Mouse (Mus musculus) embryo, embryonic 10 days (tissue): ENCODE results near the gene Clic1.
"Not testable (repeated sequence)": the region's sequence is repeated elsewhere in the genome, so short reads cannot be mapped to it uniquely, and the experiment has no call there.

ENCODE experiments used
- DNase-seq: peaks from one replicate; pipeline ENCODE4 v3.0.0-alpha.2; 2015; ENCODE audit warnings: low spot score

Clic1 gene

GRCm38 (mm10) chr17:35049561-35050016 is at the start of gene Clic1:
Gene Clic1, plus strand, starts transcription at chr17:35049966.
- peak; percentile 92 for DNase-seq

GRCm38 (mm10) chr17:35000717-35001451 is 48.9 kb upstream of the Clic1 start, which contains the start of gene Vars:
Gene Vars, plus strand, starts transcription at chr17:35000987.
- DNase-seq, result peak; percentile 95

GRCm38 (mm10) chr17:35001452-35002152 is 48.2 kb upstream of the Clic1 start:
- no peak for DNase-seq

GRCm38 (mm10) chr17:35002153-35002865 is 47.5 kb upstream of the Clic1 start:
- peak; percentile 24 for DNase-seq

- DNase-seq, result no peak
These were observed 46.5 kb upstream of the Clic1 start for GRCm38 (mm10) chr17:35003022-35003838.

GRCm38 (mm10) chr17:35004075-35004717 is 45.6 kb upstream of the Clic1 start:
- no peak for DNase-seq

GRCm38 (mm10) chr17:35005158-35005557 is 44.6 kb upstream of the Clic1 start:
- no peak for DNase-seq

- not testable (repeated sequence) for DNase-seq
These were observed 43.9 kb upstream of the Clic1 start for GRCm38 (mm10) chr17:35005902-35006301.

GRCm38 (mm10) chr17:35007387-35007991 is 42.3 kb upstream of the Clic1 start:
- DNase-seq, result no peak

- no peak for DNase-seq
These were observed 40.2 kb upstream of the Clic1 start for GRCm38 (mm10) chr17:35009586-35009985.

- DNase-seq, result no peak
These were observed 38.3 kb upstream of the Clic1 start for GRCm38 (mm10) chr17:35011440-35011839.

GRCm38 (mm10) chr17:35012430-35012829 is 37.3 kb upstream of the Clic1 start:
- DNase-seq, result no peak

- no peak for DNase-seq
These were observed 36.5 kb upstream of the Clic1 start for GRCm38 (mm10) chr17:35013221-35013620.

- no peak for DNase-seq
These were observed 34.5 kb upstream of the Clic1 start for GRCm38 (mm10) chr17:35015296-35015695.

GRCm38 (mm10) chr17:35016376-35016775 is 33.4 kb upstream of the Clic1 start, which contains the start of gene Vwa7:
Gene Vwa7, plus strand, starts transcription at chr17:35016579.
- DNase-seq, result no peak

GRCm38 (mm10) chr17:35016791-35017705 is 32.7 kb upstream of the Clic1 start:
- no peak for DNase-seq

- DNase-seq, result no peak
These were observed 32.1 kb upstream of the Clic1 start for GRCm38 (mm10) chr17:35017706-35018030.

- DNase-seq, result no peak
These were observed 31.6 kb upstream of the Clic1 start for GRCm38 (mm10) chr17:35018171-35018570.

- no peak for DNase-seq
These were observed 29.9 kb upstream of the Clic1 start for GRCm38 (mm10) chr17:35019894-35020293.

GRCm38 (mm10) chr17:35020551-35020950 is 29.2 kb upstream of the Clic1 start:
- DNase-seq, result no peak
